Mouse (Mus musculus): ENCODE results near the gene Elmsan1.

The Elmsan1 gene

GRCm38 (mm10) chr12:84151911-84152310 lies 66.8 kb downstream of the Elmsan1 start:
- DNase-seq (ENCODE audit: low read depth, low spot score) = no peak

- no peak for DNase-seq (ENCODE audit: low read depth, low spot score)
Measured at GRCm38 (mm10) chr12:84150976-84151375, 67.7 kb downstream of the Elmsan1 start.

- no peak for DNase-seq (ENCODE audit: low read depth, low spot score)
Measured at GRCm38 (mm10) chr12:84149971-84150370, 68.7 kb downstream of the Elmsan1 start.

GRCm38 (mm10) chr12:84148622-84149012 lies 70.1 kb downstream of the Elmsan1 start:
- no peak for DNase-seq (ENCODE audit: low read depth, low spot score)

GRCm38 (mm10) chr12:84147954-84148621 lies 70.6 kb downstream of the Elmsan1 start, which contains the start of gene Pnma1:
Gene Pnma1, minus strand, starts transcription at chr12:84148489.
- no peak for DNase-seq (ENCODE audit: low read depth, low spot score)

- no peak for DNase-seq (ENCODE audit: low read depth, low spot score)
Measured at GRCm38 (mm10) chr12:84142281-84143050, 76.2 kb downstream of the Elmsan1 start.

- DNase-seq (ENCODE audit: low read depth, low spot score) = no peak
Measured at GRCm38 (mm10) chr12:84141271-84141670, 77.4 kb downstream of the Elmsan1 start.

- no peak for DNase-seq (ENCODE audit: low read depth, low spot score)
Measured at GRCm38 (mm10) chr12:84140135-84140534, 78.5 kb downstream of the Elmsan1 start.

GRCm38 (mm10) chr12:84137131-84137530 lies 81.5 kb downstream of the Elmsan1 start:
- DNase-seq (ENCODE audit: low read depth, low spot score) = no peak

- DNase-seq (ENCODE audit: low read depth, low spot score) = peak; percentile 60
Measured at GRCm38 (mm10) chr12:84132265-84132664, 86.4 kb downstream of the Elmsan1 start.

- no peak for DNase-seq (ENCODE audit: low read depth, low spot score)
Measured at GRCm38 (mm10) chr12:84129931-84130330, 88.8 kb downstream of the Elmsan1 start.

GRCm38 (mm10) chr12:84128576-84128975 lies 90.1 kb downstream of the Elmsan1 start:
- DNase-seq (ENCODE audit: low read depth, low spot score) = no peak

- no peak for DNase-seq (ENCODE audit: low read depth, low spot score)
Measured at GRCm38 (mm10) chr12:84126899-84127298, 91.8 kb downstream of the Elmsan1 start.

GRCm38 (mm10) chr12:84125892-84126291 lies 92.8 kb downstream of the Elmsan1 start:
- no peak for DNase-seq (ENCODE audit: low read depth, low spot score)

GRCm38 (mm10) chr12:84119584-84119983 lies 99.1 kb downstream of the Elmsan1 start:
- DNase-seq (ENCODE audit: low read depth, low spot score) = no peak

GRCm38 (mm10) chr12:84114153-84114994 lies 104.3 kb downstream of the Elmsan1 start, which contains the start of gene Dnal1:
Gene Dnal1, plus strand, starts transcription at chr12:84114366.
- DNase-seq (ENCODE audit: low read depth, low spot score) = peak; percentile 94

- DNase-seq (ENCODE audit: low read depth, low spot score) = no peak
Measured at GRCm38 (mm10) chr12:84113676-84114075, 105.0 kb downstream of the Elmsan1 start.

- DNase-seq (ENCODE audit: low read depth, low spot score) = peak; percentile 74
Measured at GRCm38 (mm10) chr12:84110814-84111213, 107.9 kb downstream of the Elmsan1 start.

- no peak for DNase-seq (ENCODE audit: low read depth, low spot score)
Measured at GRCm38 (mm10) chr12:84109924-84110323, 108.8 kb downstream of the Elmsan1 start.

GRCm38 (mm10) chr12:84107692-84108091 lies 111.0 kb downstream of the Elmsan1 start:
- DNase-seq (ENCODE audit: low read depth, low spot score) = peak; percentile 72

GRCm38 (mm10) chr12:84107012-84107411 lies 111.7 kb downstream of the Elmsan1 start:
- no peak for DNase-seq (ENCODE audit: low read depth, low spot score)

- no peak for DNase-seq (ENCODE audit: low read depth, low spot score)
Measured at GRCm38 (mm10) chr12:84101493-84101845, 117.2 kb downstream of the Elmsan1 start.

All from A20 (cell line).